Mouse (Mus musculus) liver, embryonic 14.5 days (tissue): Measurements from ENCODE around the gene Mcemp1.

ENCODE experiments used
- CTCF ChIP-seq: IDR thresholded peaks from 2 replicates; pipeline ENCODE4 v1.5.1; 2016; ENCODE audit warnings: antibody characterized with exemption, low read depth, control low read depth
- EP300 ChIP-seq: IDR thresholded peaks from 2 replicates; pipeline ENCODE4 v1.6.1; 2016; ENCODE audit warnings: antibody characterized with exemption, low read depth

GRCm38 (mm10) chr8:3631478-3631875 is 34.1 kb upstream of the Mcemp1 start:
- TF ChIP-seq CTCF, result no peak
- TF ChIP-seq EP300, result no peak
